Mouse (Mus musculus) kidney, postnatal 0 days (tissue): ENCODE measurements around the gene Prkcd. TPM values are rescaled to one million over a fixed set of nuclear protein-coding genes. Genes with fewer than 3 reads are reported as not detected.

Experiments used
- ATAC-seq: fragments of 200-750 bp; cut with Nextera tagmentation; replicated peaks from 2 replicates; pipeline ENCODE4 v1.8.0; 2017; ENCODE audit warnings: low read depth, moderate number of reproducible peaks, moderate TSS enrichment, moderate library complexity; ENCODE audit not compliant: low FRiP score
- DNase-seq: peaks from one replicate; pipeline ENCODE4 v3.0.0-alpha.2; 2016; ENCODE audit warnings: low spot score
- H3K27ac ChIP-seq: fragments of 300-500 bp; sonication (generic); 2 replicates; pipeline ENCODE4 v1.5.1; 2014; ENCODE audit warnings: mild to moderate bottlenecking
- H3K27me3 ChIP-seq: fragments of 300-500 bp; sonication (generic); 2 replicates; pipeline ENCODE4 v1.6.1; 2014; ENCODE audit warnings: low read length, mixed read lengths; ENCODE audit not compliant: insufficient read depth
- H3K36me3 ChIP-seq: fragments of 300-500 bp; sonication (generic); 2 replicates; pipeline ENCODE4 v1.6.1; 2014; ENCODE audit warnings: low read length, mixed read lengths; ENCODE audit not compliant: insufficient read depth
- H3K4me1 ChIP-seq: fragments of 300-500 bp; sonication (generic); replicated peaks from 2 replicates; pipeline ENCODE4 v1.6.1; 2014; ENCODE audit warnings: antibody characterized with exemption, low read length, mixed read lengths; ENCODE audit not compliant: insufficient read depth
- H3K4me2 ChIP-seq: fragments of 300-500 bp; sonication (generic); 2 replicates; pipeline ENCODE4 v1.6.1; 2014; ENCODE audit warnings: mild to moderate bottlenecking, low read length, moderate library complexity, mixed read lengths
- H3K4me3 ChIP-seq: fragments of 300-500 bp; sonication (generic); replicated peaks from 2 replicates; pipeline ENCODE4 v1.5.1; 2014; ENCODE audit warnings: low read depth, low read length
- H3K9ac ChIP-seq: fragments of 300-500 bp; sonication (generic); 2 replicates; pipeline ENCODE4 v1.6.1; 2014; ENCODE audit warnings: low read depth, low read length
- H3K9me3 ChIP-seq: fragments of 300-500 bp; sonication (generic); replicated peaks from 2 replicates; pipeline ENCODE4 v1.6.1; 2016; ENCODE audit warnings: low read length, inconsistent platforms, mixed read lengths
- CTCF ChIP-seq: IDR thresholded peaks from 2 replicates; pipeline ENCODE4 v1.5.1; 2016; ENCODE audit warnings: antibody characterized with exemption, low read depth, mild to moderate bottlenecking, moderate library complexity
- WGBS: fragments of 180-500 bp; shearing (Covaris S2); extraction: QIAGEN DNeasy Blood & Tissue Kit; methylation state at CpG from one replicate; pipeline ENCODE4 v1.1.7; 2014; 5-methylcytosine and 5-hydroxymethylcytosine counted together
- polyA plus RNA-seq: library from polyadenylated mRNA; unstranded; fragments of >200 nt; fragmentation: Nextera tagmentation; extraction: Ambion mirVana; gene quantifications from 2 replicates; pipeline ENCODE4 v1.2.1, GENCODE M21; 2015

Prkcd gene
- polyA plus RNA-seq, 1 experiment from 2014 or later = 44.9 TPM

- TF ChIP-seq CTCF = peak; percentile 97
- Histone ChIP-seq H3K27me3 (no peaks in the 10 kb centered on the region), H3K9me3 (no peaks in the 10 kb centered on the region), H3K4me3 (no peak overlapping the region), H3K4me2 (no peak overlapping the region), H3K36me3 (peaks cover 43% of the 10 kb centered on the region), H3K9ac (no peak overlapping the region), H3K4me1 (peaks cover 9% of the 10 kb centered on the region), H3K27ac (no peak overlapping the region)
- 62% methylated on average over 6 of the region's 6 CpGs for WGBS
- DNase-seq (peak; percentile 79), ATAC-seq (no peak; the same call in 1 of the 2 replicates)
These were observed 51.9 kb downstream of the Prkcd start for GRCm38 (mm10) chr14:30573983-30574584.

GRCm38 (mm10) chr14:30573235-30573634, 52.8 kb downstream of the Prkcd start:
- peaks cover 51% of the 10 kb centered on the region for H3K36me3 ChIP-seq

GRCm38 (mm10) chr14:30572253-30572652, 53.8 kb downstream of the Prkcd start:
- no peak overlapping the region for H3K4me3 ChIP-seq
- H3K9me3 ChIP-seq = no peaks in the 10 kb centered on the region
- no peaks in the 10 kb centered on the region for H3K27me3 ChIP-seq
- peaks cover 61% of the 10 kb centered on the region for H3K36me3 ChIP-seq
- DNase-seq (no peak), ATAC-seq (no peak)
- no peak overlapping the region for H3K9ac ChIP-seq
- H3K27ac ChIP-seq = no peak overlapping the region
- 84% methylated on average over 10 of the region's 10 CpGs for WGBS
- no peak overlapping the region for H3K4me2 ChIP-seq
- TF ChIP-seq CTCF = no peak
- peaks cover 9% of the 10 kb centered on the region for H3K4me1 ChIP-seq

More at GRCm38 (mm10) chr14:30573235-30573634, 52.8 kb downstream of the Prkcd start:
- ATAC-seq (no peak), DNase-seq (no peak)
- Histone ChIP-seq H3K4me3 (no peak overlapping the region), H3K4me2 (no peak overlapping the region), H3K9me3 (no peaks in the 10 kb centered on the region), H3K27ac (no peak overlapping the region), H3K4me1 (peaks cover 9% of the 10 kb centered on the region), H3K27me3 (no peaks in the 10 kb centered on the region), H3K9ac (no peak overlapping the region)
- no peak for TF ChIP-seq CTCF
- WGBS = 75% methylated on average over 8 of the region's 8 CpGs

- H3K27me3 ChIP-seq = no peaks in the 10 kb centered on the region
- peaks cover 77% of the 10 kb centered on the region for H3K36me3 ChIP-seq
- 60% methylated on average over 9 of the region's 9 CpGs for WGBS
- H3K4me1 ChIP-seq = no peaks in the 10 kb centered on the region
- DNase-seq (no peak), ATAC-seq (0 out of 2 replicates have a peak, but pooled peaks have one; percentile 27)
- TF ChIP-seq CTCF = no peak
- no peak overlapping the region for H3K4me3 ChIP-seq
- no peak overlapping the region for H3K9ac ChIP-seq
- no peak overlapping the region for H3K4me2 ChIP-seq
- no peaks in the 10 kb centered on the region for H3K9me3 ChIP-seq
- peak overlapping the region; percentile 54; the same call in 1 of the 2 replicates for H3K27ac ChIP-seq
These were observed 55.7 kb downstream of the Prkcd start for GRCm38 (mm10) chr14:30570303-30570702.

- no peak overlapping the region for H3K27ac ChIP-seq
- H3K4me3 ChIP-seq = no peak overlapping the region
- no peaks in the 10 kb centered on the region for H3K9me3 ChIP-seq
- DNase-seq (no peak), ATAC-seq (no peak)
- H3K4me1 ChIP-seq = no peaks in the 10 kb centered on the region
- TF ChIP-seq CTCF = no peak
- peaks cover 83% of the 10 kb centered on the region for H3K36me3 ChIP-seq
- H3K27me3 ChIP-seq = no peaks in the 10 kb centered on the region
- no peak overlapping the region for H3K9ac ChIP-seq
- no peak overlapping the region for H3K4me2 ChIP-seq
- 89% methylated on average over 9 of the region's 9 CpGs for WGBS
These were observed 58.0 kb downstream of the Prkcd start for GRCm38 (mm10) chr14:30568016-30568415.

GRCm38 (mm10) chr14:30566317-30566716, 59.7 kb downstream of the Prkcd start:
- H3K9ac ChIP-seq = no peak overlapping the region
- DNase-seq (no peak), ATAC-seq (no peak)
- no peaks in the 10 kb centered on the region for H3K27me3 ChIP-seq
- H3K9me3 ChIP-seq = no peaks in the 10 kb centered on the region
- no peak for TF ChIP-seq CTCF
- H3K4me2 ChIP-seq = no peak overlapping the region
- H3K4me1 ChIP-seq = no peaks in the 10 kb centered on the region
- WGBS = 90% methylated on average over 6 of the region's 6 CpGs
- no peak overlapping the region for H3K27ac ChIP-seq
- no peak overlapping the region for H3K4me3 ChIP-seq
- H3K36me3 ChIP-seq = peaks cover 73% of the 10 kb centered on the region

GRCm38 (mm10) chr14:30564451-30564850, 61.6 kb downstream of the Prkcd start:
- Histone ChIP-seq H3K4me3 (no peak overlapping the region), H3K27ac (no peak overlapping the region), H3K9ac (no peak overlapping the region), H3K4me2 (no peak overlapping the region), H3K27me3 (no peaks in the 10 kb centered on the region), H3K36me3 (peaks cover 72% of the 10 kb centered on the region), H3K9me3 (no peaks in the 10 kb centered on the region), H3K4me1 (no peaks in the 10 kb centered on the region)
- ATAC-seq (no peak), DNase-seq (no peak)
- 81% methylated on average over 2 of the region's 2 CpGs for WGBS
- TF ChIP-seq CTCF = no peak
